Mouse (Mus musculus) forelimb bud, embryonic 11.5 days (tissue): ENCODE results near the gene Rnf207.

Experiments used
- DNase-seq: peaks from one replicate; pipeline ENCODE4 v3.0.0-alpha.2; 2012; ENCODE audit warnings: low read depth, low spot score

The Rnf207 gene

DNA sequence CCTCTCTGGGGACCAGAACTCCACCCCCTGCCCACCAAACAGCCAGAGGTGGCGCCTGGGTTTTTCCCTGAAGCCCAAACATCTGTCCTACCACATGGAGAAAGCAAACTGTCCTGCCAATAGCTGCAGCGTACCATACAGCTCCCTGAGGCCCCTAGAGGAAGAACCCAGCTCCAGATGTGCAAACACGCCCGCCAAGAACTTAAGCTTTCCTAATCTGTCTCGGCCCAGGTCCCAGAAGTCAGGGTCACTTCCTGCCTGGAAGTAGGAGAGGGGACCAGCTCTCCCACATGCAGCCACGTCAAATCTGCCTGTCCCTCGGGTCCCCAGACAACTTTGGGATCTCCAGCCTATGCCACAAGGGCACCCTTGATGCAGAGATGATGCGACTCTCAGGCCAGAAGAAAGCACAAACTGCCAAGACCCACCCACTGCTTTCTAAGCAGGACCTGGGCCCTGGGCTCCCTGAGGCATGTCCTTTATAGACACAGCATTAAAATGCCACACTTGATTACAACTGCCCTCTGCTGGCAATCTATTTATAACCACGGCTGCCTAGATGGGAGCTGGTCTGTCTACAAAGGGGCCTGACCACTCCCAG is 46.2 kb downstream of the Rnf207 start:
- DNase-seq, result no peak

DNA sequence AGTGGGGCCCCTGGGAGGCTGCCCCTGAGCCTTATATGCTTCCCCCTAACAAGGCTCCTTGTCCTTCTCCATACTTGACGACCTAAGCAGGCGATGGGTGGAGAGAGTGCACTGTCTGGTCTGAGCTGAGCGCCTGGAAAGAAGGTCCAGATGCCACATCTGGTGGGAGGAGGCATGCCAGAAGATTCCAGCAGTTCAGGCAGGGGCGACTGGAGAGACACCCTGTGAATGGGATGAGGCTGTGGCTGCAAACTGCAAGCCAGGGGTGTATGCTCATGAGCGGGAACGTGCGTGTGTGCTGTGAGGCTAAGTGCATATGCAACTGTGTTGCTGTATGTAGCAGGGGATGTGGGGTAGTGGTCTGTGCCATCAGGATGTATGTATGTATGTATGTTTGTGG is 46.8 kb downstream of the Rnf207 start:
- no peak for DNase-seq

GRCm38 (mm10) chr4:152271334-152271733 is 47.5 kb downstream of the Rnf207 start:
- DNase-seq, result no peak

GRCm38 (mm10) chr4:152270599-152270998 is 48.2 kb downstream of the Rnf207 start:
- no peak for DNase-seq

- no peak for DNase-seq
These were observed 48.8 kb downstream of the Rnf207 start for GRCm38 (mm10) chr4:152269967-152270366.

DNA sequence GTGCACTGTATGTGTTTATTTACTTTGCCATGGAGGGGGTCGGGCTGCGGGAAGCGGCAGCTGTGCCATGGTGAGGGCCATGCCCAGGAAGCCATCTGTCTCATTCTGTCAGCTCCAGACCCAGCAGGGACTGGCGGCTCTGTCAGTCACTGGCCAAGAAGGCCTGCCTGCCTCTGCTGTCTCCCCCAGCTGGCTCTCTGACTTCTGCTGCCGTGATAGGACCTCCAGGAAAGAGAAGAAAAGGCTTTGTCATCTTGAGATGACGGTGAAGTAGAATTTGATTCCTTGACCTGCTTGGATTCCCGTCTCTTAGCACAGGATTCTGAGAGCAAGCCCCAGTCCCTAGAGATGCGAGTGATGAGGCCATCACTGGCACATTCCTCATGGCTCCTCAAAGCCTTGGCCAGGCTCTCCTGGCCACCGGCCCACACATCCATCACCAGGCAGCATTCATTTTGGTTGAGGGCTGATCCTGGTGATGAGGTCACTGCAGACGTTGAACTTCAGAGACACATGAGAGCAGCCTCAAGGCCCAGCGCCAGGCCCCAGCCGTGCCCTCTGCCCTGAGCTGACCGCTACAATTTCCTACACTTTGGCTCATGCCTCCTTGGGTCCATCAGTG is 50.9 kb downstream of the Rnf207 start:
- DNase-seq, result no peak

- DNase-seq, result no peak
These were observed 52.4 kb downstream of the Rnf207 start for GRCm38 (mm10) chr4:152266236-152266895.

DNA sequence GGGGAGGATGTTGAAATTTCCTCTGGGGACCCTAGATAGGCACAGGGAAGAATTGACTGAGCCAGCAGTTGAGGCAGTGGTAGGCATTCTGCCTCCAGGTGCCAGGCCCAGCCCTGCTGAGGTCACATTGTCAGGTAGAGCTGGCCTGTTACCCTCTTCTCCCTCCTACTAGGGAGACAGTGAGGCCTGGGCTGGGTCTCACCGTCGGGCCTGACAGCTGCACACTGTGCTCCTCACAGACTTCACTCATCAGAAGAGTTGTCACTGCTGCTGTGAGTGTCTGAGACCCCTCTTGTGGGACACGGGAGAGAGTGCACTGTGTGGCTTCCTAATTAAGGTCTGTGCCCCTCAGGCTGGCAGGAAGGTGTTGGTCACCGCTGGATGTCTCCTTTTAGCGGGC is 53.0 kb downstream of the Rnf207 start:
- DNase-seq, result no peak

DNA sequence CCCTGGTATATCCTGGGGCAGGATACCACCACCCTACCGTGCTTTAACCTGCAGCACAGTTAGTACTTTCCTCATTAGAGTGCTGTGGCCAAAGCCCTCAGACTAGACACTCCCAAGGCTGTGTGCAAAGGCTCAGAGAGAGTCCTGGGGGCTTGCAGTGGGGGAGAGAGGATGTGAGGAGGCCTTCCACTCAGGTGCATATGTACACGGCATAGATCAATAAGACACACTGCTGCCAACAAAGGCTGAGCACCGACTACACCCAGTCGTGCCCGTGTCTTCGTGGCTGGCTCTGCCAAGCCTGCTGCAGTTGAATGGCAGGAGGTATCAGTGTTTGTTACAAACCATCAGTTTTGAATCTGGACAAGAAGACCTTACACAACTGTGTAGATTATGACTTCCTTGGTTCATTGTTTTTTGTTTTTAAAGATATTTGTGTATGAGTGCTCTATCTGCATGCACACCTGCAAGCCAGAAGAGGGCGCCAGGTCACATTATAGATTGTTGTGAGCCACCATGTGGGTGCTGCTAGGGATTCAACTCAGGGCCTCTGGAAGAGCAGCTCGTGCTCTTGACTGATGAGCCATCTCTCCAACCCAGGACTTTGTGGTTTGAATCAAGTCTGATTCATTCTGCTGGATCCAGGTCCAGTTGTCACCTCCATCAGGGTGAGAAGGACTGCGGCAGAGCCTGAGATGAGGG is 53.8 kb downstream of the Rnf207 start:
- DNase-seq, result no peak

- DNase-seq, result no peak
These were observed 54.6 kb downstream of the Rnf207 start for GRCm38 (mm10) chr4:152264177-152264530.

- no peak for DNase-seq
These were observed 55.1 kb downstream of the Rnf207 start for GRCm38 (mm10) chr4:152263512-152264176.

DNA sequence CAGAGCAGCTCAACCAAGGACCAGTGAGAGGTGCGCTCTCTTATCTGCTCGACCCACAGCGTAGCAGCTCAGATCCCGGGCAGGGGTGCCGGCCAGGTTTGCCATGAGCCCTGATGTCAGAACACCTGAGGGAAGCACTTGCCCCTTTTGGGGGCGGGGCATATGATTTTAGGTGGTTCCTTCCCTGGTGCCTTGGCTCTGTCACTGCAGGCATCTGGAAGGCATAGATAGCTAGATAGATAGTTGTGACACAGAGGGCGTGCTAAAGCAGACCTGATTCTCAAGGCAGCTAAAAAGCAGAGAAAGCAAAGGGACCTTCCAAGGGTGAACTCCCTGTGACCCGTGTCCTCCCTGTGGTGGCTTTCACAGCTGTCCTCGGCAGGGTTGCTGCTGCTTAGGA is 55.7 kb downstream of the Rnf207 start:
- no peak for DNase-seq

GRCm38 (mm10) chr4:152262187-152262586 is 56.6 kb downstream of the Rnf207 start:
- no peak for DNase-seq

DNA sequence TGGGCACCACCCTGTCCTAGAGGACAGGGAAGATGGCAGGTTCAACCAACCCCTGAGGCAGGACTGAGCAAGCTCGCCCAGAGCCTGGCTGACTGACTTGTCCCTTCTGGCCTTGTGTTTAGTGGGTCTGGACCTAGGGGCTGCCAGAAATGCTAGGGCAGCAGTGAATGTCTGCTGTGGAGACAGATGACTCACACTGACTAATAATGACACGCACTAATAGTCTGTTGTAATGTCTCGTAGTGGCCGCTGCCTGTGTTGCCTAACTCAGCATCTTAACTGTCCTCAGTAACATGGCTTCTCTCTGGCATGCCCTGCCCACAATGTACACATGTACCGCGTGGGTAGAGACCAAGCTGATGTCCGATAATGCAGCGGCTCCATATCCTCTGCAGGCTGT is 58.3 kb downstream of the Rnf207 start:
- no peak for DNase-seq

DNA sequence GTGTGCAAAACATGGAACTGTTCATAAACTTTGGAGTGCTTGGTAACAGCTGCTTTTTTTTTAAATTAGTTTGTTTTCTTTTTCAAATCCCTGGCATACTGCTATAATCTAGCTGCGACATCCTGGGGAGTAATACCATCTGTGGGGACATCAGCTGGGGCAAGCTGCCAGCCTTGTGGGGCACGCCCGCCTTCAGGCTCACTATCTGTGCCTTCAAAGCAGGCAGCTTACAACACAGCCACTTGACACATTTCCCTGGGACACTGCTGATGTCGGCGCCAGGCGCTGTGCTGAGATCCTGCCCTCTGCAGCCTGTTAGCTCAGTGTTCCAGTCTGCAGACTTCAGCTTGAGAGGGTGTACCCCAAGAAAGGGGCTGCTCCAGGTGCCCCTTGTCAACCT is 61.7 kb downstream of the Rnf207 start:
- no peak for DNase-seq
